Mouse (Mus musculus) gastrocnemius, adult 8-10 months (tissue): ENCODE measurements around the gene Cd163. TPM values are rescaled to one million over a fixed set of nuclear protein-coding genes. Genes with fewer than 3 reads are reported as not detected.

Experiments used
- DNase-seq, 2 experiments: peaks; one replicate each; pipeline ENCODE4 v3.0.0; 2022; ENCODE audit warnings: low spot score in 2 of 2
- total RNA-seq, 4 experiments: library from RNA; stranded (reverse); gene quantifications; 2 replicates each; pipeline ENCODE4 v1.2.4; 2022

Cd163 gene
- total RNA-seq, 4 experiments from 2014 or later = 1.8 to 7.7 (median 4.3) TPM

DNA sequence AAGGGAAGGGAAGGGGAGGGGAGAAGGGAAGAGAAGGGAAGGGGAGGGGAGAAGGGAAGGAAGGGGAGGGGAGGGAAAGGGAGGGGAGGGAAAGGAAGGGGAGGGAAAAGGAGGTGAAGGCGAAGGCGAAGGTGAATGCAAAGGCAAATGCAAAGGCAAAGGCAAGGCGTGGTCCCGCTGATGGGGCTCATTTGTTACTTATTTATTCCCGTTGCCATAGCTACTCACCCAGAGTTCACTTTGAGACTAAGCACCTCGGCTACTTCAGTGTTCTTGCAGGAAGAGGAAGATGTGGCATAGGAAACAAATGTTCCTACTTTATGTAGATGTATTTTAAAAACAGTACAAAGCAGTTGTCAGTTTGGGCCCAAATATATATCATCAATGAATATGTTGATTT is 56.1 kb downstream of the Cd163 start:
- no peak for DNase-seq

DNA sequence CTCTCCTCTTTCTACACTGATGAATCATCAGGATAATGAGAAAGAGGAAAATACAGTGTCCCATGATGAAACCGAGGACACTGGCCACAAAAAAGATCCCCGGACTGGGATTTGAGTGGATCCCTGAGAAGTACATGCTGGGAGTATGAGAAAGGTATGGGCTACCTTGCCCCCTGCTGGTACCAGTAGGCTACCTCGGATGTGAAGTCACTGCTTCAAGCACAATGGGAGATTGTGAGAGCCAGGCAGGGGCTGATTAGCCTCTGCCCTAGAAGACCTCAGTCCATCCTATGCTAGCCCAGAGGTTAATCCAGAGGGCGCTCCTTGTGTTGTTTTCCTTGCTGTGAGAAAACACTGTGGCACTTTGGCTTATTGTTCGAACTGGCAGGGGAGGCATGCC is 59.9 kb downstream of the Cd163 start:
- no peak for DNase-seq

DNA sequence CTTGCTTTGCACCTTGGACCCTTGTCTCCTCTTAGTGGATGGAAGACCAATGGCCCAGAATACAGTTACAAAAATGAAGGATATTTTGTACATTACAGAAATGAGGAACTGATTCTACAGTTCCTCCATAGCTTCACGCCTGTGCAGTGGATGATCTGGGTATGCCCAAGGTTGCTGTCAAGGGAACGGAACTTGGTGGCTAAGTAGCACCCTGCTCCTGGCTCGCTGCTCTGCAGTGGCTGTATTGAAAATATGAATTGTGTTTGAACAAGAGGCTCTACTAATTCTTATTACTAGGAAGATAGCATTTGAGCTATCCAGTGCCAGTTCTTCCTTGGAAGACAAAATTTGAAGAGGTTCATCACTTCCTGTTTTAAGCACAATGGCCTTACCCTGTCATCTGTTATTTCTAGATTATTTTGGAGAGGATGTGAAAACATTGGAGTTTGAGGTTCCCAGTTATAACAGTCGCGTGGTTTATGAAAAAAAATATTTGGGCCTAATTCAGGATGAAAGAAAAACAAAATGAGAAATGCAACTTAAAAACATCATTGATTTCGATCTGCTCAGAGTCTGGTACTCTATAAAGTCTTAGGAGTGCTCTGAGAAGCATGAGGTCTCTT is 69.2 kb downstream of the Cd163 start:
- no peak for DNase-seq

DNA sequence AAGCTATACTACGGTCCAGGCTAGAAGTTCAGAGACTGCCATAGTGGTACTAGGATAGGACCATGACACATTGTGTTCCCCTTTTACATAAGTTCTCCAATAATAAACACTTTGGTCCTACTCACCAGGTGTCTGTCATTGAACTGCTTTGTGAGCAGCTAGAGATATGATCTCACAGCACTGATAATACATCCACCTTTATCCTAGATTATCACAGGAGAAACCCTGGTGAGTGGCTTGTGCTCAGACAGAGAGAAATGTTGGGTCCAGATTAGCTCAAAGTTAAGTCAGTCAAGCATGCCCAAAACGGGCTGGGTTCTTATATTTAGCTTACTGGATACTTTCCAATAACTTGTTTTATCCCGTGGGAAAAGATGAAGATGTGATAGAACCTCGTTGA is 70.2 kb downstream of the Cd163 start:
- no peak for DNase-seq

DNA sequence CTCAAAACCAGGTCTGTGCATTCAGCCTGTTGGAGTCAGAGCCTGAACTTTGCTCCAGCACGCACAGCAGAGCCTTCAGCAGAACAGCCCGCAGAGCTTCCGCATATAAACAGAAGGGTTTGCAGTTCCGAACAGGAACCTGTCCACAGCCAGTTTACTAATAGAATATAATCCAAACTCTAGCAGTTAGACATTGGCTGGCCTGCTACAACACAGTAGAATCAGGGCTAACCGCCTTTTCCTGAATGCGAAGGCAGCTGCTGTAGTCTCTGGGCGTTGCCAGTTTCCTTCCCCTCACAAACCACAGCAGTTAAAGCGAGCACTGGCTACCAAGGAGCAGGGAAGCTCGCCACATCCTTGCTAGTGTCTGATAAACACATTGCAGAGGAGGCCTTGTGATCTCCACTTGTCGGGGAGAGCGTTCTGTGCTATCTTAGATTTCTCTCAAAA is 71.0 kb downstream of the Cd163 start:
- peak in 1 of 2 experiments; percentile 12 for DNase-seq

DNA sequence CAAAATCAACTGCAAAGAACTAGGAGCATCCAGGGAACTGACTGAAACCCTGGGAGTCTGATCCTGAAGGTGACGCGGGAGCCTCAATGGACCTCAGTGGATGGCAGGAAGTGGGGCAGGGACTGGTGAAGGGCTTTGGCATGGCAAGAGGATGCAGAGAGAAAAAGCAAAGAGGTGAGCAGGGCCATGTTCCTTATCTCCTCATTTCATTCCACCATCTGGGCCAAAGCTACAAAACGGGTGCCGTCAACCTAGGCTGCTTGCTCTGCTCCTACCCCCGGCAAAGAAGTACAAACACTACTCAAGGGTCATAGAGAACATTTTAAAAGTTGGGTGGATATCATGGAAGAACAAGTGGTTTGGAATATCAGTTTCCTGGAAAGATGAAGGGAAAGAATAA is 71.9 kb downstream of the Cd163 start:
- no peak for DNase-seq

DNA sequence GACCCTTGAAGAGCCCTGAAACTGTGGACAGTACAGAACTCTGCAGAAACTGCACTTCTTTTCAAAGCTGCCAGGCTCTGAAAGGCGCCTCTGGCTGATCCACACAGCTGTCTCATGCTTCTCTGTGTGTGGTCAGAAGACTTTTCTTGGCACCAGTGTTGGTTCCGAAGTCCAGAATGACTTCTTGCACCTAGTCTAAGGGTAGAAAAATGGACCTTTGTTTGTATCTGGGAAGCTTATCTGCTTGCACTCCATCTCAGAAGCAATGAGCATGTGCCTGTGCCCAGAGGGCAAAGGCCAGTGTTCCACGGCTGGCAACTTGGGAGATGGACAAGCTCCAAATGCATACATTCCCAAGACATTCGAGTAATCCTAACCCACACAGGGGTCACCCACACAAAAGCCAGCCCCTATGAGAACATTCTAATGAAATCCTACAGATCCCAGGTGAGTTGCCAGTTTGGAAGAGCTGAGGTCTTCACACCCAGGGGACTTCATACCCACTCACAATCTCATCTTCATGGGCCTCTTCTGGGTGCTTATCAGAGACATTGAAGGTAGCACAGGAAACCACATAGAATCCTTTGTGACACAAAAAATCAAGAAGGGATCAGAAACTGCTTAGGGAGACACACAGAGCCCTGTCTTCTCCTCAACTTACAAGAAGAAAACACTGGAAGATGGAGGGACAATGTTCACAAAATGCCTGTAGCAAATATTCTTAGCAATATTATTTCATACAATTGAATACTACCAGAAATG is 73.2 kb downstream of the Cd163 start:
- no peak for DNase-seq

DNA sequence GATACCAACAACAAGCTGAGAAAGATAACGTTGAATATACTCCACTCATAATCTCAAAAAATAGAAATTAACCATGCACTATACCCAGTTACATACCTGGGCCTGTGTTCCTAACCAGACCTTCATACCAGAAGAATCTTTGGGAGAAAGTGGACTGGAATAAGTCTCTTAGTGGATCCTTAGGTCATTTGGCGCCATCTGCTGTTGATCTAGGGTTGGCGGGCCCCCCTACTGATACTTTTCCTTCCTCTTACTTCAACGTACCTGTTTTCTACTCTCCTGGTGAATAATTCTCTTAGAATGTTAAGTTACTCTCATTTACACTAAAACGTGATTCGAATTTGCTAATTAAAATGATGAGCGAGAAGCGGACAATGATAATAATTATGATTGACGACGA is 74.9 kb downstream of the Cd163 start:
- DNase-seq = peak in 1 of 2 experiments; percentile 25

Other genes starting within 250 kb of the Cd163 start
- not detected for gene Vmn2r27, start 72.8 kb upstream of the Cd163 start, total RNA-seq
- 10 to 100 TPM; 21.4 to 24.9 (median 22.9) TPM for gene Pex5, start 110.4 kb downstream of the Cd163 start, total RNA-seq
- gene Clstn3, start 160.1 kb downstream of the Cd163 start, total RNA-seq = 1 to 10 TPM in 1 of 4 experiments, under 1 TPM in 3; 0.27 to 1.2 (median 0.48) TPM
- gene C1rl, start 188.5 kb downstream of the Cd163 start, total RNA-seq = under 1 TPM in 3 of 4 experiments, not detected in 1; 0.34 to 0.51 (median 0.45) TPM
- gene C1ra, start 207.7 kb downstream of the Cd163 start, total RNA-seq = 1 to 10 TPM; 3.6 to 7.5 (median 5.5) TPM
- gene C1s1, start 237.7 kb downstream of the Cd163 start, total RNA-seq = 10 to 100 TPM in 3 of 4 experiments, 1 to 10 TPM in 1; 8.4 to 20.8 (median 14.2) TPM